Mouse (Mus musculus) lung, embryonic 16.5 days (tissue): ENCODE data around the gene Zfp169. TPM values are rescaled to one million over a fixed set of nuclear protein-coding genes. Genes with fewer than 3 reads are reported as not detected.

ENCODE experiments used
- ATAC-seq: fragments of 200-750 bp; cut with Nextera tagmentation; 2 replicates; pipeline ENCODE4 v1.8.0; 2017; ENCODE audit warnings: low read depth, mild to moderate bottlenecking, moderate library complexity
- H3K27ac ChIP-seq: fragments of 300-500 bp; sonication (generic); 2 replicates; pipeline ENCODE4 v1.5.1; 2014; ENCODE audit warnings: mild to moderate bottlenecking, control low read depth, low read length
- H3K27me3 ChIP-seq: fragments of 300-500 bp; sonication (generic); 2 replicates; pipeline ENCODE4 v1.6.1; 2014; ENCODE audit warnings: low read depth, low read length, mixed read lengths; ENCODE audit not compliant: control insufficient read depth, insufficient read depth
- H3K36me3 ChIP-seq: fragments of 300-500 bp; sonication (generic); 2 replicates; pipeline ENCODE4 v1.6.1; 2014; ENCODE audit warnings: low read length; ENCODE audit not compliant: control insufficient read depth, insufficient read depth
- H3K4me1 ChIP-seq: fragments of 300-500 bp; sonication (generic); replicated peaks from 2 replicates; pipeline ENCODE4 v1.6.1; 2014; ENCODE audit warnings: low read length, mixed read lengths; ENCODE audit not compliant: control insufficient read depth, insufficient read depth
- H3K4me2 ChIP-seq: fragments of 300-500 bp; sonication (generic); 2 replicates; pipeline ENCODE4 v1.6.1; 2014; ENCODE audit warnings: low read depth, low read length, control low read depth
- H3K4me3 ChIP-seq: fragments of 300-500 bp; sonication (generic); 2 replicates; pipeline ENCODE4 v1.5.1; 2014; ENCODE audit warnings: mild to moderate bottlenecking, low read length, control low read depth
- H3K9ac ChIP-seq: fragments of 300-500 bp; sonication (generic); 2 replicates; pipeline ENCODE4 v1.6.1; 2014; ENCODE audit warnings: low read length, control low read depth
- H3K9me3 ChIP-seq: fragments of 300-500 bp; sonication (generic); 2 replicates; pipeline ENCODE4 v1.6.1; 2016; ENCODE audit warnings: low read length; ENCODE audit not compliant: control insufficient read depth
- WGBS: fragments of 180-500 bp; shearing (Covaris S2); extraction: QIAGEN DNeasy Blood & Tissue Kit; methylation state at CpG from one replicate; pipeline ENCODE4 v1.1.7; 2014; 5-methylcytosine and 5-hydroxymethylcytosine counted together
- polyA plus RNA-seq: library from polyadenylated mRNA; unstranded; fragments of >200 nt; fragmentation: Nextera tagmentation; extraction: Ambion mirVana; gene quantifications from 2 replicates; pipeline ENCODE4 v1.2.1, GENCODE M21; 2015

The Zfp169 gene
- polyA plus RNA-seq, 1 experiment from 2014 or later = 4.1 TPM

DNA sequence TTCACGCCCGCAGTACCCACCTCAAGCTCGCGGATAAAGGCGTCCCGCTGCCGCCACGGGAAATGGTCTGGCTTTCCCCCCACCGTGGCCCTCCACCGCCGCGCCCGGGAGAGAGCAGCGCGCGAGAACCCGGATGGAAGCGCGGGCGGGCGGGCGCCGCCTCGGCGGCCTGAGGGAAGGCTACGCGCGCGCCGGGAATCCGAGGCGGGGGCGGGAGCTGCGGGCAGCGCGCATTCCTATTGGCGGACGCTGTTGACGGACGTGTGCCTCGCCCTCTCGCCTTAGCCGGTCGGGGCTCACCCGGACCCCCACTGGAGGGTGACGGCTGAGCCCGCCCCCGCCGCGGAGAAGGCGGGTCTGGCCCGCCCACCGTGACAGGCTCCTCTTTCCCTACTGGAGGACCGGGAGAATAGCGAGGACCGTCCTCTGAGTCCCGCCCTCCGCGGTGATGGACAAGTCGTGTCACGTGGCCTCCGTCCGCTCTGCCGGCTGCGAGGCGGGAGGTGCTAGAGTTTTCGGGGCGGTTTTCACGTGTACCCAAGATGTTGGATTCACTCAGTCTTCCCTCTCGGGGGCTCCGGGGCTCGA is 33.2 kb upstream of the Zfp169 start:
- H3K9ac ChIP-seq = peak overlapping the region; percentile 100
- under 1% methylated on average over 69 of the region's 72 CpGs for WGBS

DNA sequence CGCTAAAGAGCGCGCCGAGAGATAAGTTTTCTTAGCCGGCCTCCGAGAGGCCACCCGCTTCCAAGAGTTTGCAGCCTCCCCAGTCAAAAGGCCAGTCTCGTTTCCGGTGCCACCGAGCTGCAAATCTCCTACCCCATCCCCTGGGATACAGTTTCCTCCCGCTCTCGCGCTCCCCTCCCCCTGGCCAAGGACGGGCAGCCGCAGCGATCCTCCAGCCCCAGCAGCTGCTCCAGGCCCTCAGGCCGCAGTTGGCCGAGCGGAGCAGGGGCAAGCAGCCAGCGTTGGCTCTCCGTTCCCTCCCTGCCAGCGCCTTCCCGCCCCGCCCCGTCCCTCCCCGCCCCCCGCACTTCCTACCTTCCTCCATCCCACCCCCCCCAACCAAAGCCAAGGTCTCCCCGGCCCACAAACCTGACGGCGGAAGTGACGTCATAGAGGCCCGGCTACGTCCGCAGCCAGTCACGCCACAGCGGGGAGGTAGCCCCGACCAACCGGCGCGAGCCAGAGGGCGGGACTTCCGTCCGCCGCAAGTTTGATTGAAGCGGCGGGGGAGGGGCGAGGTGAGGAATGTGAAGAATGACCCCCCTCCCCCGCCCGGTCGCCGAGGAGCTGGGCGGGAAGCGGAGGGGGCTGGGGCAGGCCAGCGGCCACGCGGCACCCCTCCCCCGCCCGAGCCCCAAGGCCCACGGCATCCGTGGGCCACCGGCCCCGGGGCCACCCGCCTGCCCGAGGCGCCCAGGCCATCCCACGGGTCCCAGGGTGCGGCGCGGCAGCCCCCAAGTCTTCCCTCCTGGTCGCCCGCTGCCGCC is 32.4 kb upstream of the Zfp169 start:
- H3K9me3 ChIP-seq = no peaks in the 10 kb centered on the region
- under 1% methylated on average over 49 of the region's 72 CpGs for WGBS
- H3K36me3 ChIP-seq = no peaks in the 10 kb centered on the region
- H3K9ac ChIP-seq = peak overlapping the region; percentile 100
- H3K27ac ChIP-seq = peak overlapping the region; percentile 99
- H3K4me3 ChIP-seq = peak overlapping the region; percentile 93
- H3K4me1 ChIP-seq = peaks cover 26% of the 10 kb centered on the region
- no peaks in the 10 kb centered on the region for H3K27me3 ChIP-seq
- H3K4me2 ChIP-seq = peak overlapping the region; percentile 75
- peak; percentile 89 for ATAC-seq

More for the DNA sequence above, 33.2 kb upstream of the Zfp169 start:
- Histone ChIP-seq H3K9me3 (no peaks in the 10 kb centered on the region), H3K27me3 (no peaks in the 10 kb centered on the region), H3K4me2 (peak overlapping the region; percentile 65), H3K4me3 (peak overlapping the region; percentile 93), H3K4me1 (peaks cover 21% of the 10 kb centered on the region), H3K36me3 (no peaks in the 10 kb centered on the region), H3K27ac (peak overlapping the region; percentile 99)
- ATAC-seq = peak; percentile 97

DNA sequence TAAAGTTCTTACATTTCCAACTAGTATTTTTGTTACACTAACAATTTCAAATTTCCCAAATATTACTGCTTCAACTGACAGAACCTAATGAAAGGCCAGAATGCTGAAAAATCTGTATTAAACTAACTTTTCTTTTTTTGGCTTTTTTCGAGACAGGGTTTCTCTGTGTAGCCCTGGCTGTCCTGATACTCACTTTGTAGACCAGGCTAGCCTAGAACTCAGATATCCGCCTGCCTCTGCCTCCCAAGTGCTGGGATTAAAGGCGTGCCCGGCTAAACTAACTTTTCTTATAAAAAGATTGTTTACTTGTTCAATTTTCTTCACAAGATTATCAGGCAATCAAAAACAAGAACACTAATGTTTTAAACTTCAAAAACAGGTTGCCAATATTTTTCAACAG is 31.6 kb upstream of the Zfp169 start:
- 26% methylated on average over 4 of the region's 4 CpGs for WGBS
- Histone ChIP-seq H3K9me3 (no peaks in the 10 kb centered on the region), H3K4me1 (peaks cover 32% of the 10 kb centered on the region), H3K27ac (peak overlapping the region; percentile 96; the same call in 1 of the 2 replicates), H3K4me3 (peak overlapping the region; percentile 93), H3K27me3 (no peaks in the 10 kb centered on the region), H3K9ac (peak overlapping the region; percentile 90), H3K36me3 (no peaks in the 10 kb centered on the region), H3K4me2 (peak overlapping the region; percentile 75)
- ATAC-seq = no peak

DNA sequence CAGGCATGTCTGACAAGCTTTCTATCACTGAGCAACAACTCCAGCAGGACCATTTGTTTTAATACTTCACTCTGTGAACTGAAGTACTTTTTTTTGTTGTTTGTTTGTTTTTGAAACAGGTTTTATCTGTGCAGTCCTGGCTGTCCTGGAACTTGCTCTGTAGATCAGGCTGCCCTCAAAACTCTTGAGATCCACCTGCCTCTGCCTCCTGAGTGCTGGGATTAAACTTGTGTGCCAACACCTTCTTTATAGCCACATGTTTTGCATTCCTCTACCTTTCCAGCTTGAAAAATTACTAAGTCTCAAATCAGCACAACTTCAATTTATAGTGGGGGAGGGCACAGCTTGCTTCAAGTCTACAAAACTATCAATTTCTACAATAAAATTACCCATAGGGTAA is 31.1 kb upstream of the Zfp169 start:
- ATAC-seq = no peak
- H3K27me3 ChIP-seq = no peaks in the 10 kb centered on the region
- peak overlapping the region; percentile 93 for H3K4me3 ChIP-seq
- H3K9ac ChIP-seq = no peak overlapping the region
- no peak overlapping the region for H3K27ac ChIP-seq
- H3K4me2 ChIP-seq = peak overlapping the region; percentile 75
- H3K36me3 ChIP-seq = no peaks in the 10 kb centered on the region
- H3K9me3 ChIP-seq = no peaks in the 10 kb centered on the region
- peaks cover 36% of the 10 kb centered on the region for H3K4me1 ChIP-seq

DNA sequence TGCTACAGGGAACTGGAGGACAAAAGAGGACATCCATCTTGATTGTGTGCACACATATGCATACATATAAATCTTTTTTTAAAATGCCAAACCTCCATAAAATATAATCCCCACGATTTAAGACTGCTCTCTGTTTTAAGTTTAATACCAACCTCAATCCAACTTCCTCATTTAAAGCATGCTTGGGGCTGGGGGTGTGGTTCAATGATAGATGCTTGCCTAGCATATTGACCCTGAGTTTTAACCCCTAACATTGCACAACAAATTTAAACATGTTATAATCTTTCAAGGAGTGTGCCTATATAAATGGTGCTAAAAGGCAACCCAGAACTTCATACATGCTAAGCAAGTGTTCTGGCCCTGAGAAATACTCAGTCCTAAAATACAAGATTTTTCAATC is 27.2 kb upstream of the Zfp169 start:
- Histone ChIP-seq H3K9ac (no peak overlapping the region), H3K36me3 (peaks cover 9% of the 10 kb centered on the region), H3K4me1 (peaks cover 35% of the 10 kb centered on the region), H3K4me3 (no peak overlapping the region), H3K9me3 (no peaks in the 10 kb centered on the region), H3K27me3 (no peaks in the 10 kb centered on the region), H3K27ac (no peak overlapping the region), H3K4me2 (peak overlapping the region; percentile 28)
- WGBS = 53% methylated on average over 1 of the region's 1 CpGs
- ATAC-seq = no peak

DNA sequence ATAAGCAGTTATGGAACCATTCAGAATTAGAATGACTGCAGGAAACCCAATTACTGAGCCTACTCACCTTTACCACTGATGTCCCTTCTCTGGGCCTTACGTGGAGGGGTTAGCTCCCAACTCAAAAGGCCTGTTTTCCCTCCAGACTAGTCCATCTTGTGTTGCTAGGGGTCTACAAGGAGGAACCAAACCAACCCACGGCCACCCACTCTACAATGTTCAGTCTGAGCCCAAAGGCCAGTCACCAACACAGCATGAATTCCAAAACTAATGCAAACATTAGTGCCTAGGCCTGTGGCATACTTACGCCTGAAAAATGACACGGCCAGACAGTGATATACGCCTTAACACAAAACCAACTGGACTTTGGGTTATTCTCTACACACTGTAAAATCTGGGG is 20.2 kb upstream of the Zfp169 start:
- WGBS = 83% methylated on average over 5 of the region's 5 CpGs
- no peak overlapping the region for H3K4me3 ChIP-seq
- peaks cover 9% of the 10 kb centered on the region for H3K36me3 ChIP-seq
- H3K9me3 ChIP-seq = no peaks in the 10 kb centered on the region
- ATAC-seq = no peak
- H3K27ac ChIP-seq = no peak overlapping the region
- no peak overlapping the region for H3K4me2 ChIP-seq
- no peaks in the 10 kb centered on the region for H3K27me3 ChIP-seq
- peaks cover 2% of the 10 kb centered on the region; the same call in 1 of the 2 replicates for H3K4me1 ChIP-seq
- H3K9ac ChIP-seq = no peak overlapping the region

DNA sequence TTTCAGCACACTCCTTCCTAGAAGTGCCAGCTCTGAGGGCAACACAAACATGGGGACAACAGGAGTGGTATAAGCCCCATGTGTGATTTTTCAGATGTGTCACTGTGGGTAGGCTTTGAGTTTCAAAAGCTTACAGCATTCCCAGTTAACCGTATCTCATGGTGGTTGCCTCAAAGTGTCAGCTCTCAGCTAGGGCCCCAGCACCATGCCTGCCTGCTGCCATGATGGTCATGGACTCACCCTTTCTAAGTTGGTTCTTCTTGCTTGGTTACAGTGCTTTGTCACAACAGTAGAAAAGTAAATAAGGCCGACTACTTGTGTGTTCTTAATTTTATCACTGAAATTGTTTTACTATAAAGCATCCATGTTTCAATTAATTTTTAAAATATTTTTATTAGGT is 18.2 kb upstream of the Zfp169 start:
- Histone ChIP-seq H3K9ac (no peak overlapping the region), H3K4me3 (no peak overlapping the region), H3K36me3 (peaks cover 3% of the 10 kb centered on the region; the same call in 1 of the 2 replicates), H3K9me3 (no peaks in the 10 kb centered on the region), H3K4me2 (no peak overlapping the region), H3K27me3 (no peaks in the 10 kb centered on the region), H3K4me1 (0 out of 2 replicates have a peak, but pooled peaks cover 2% of the 10 kb centered on the region), H3K27ac (no peak overlapping the region)
- WGBS = 65% methylated on average over 2 of the region's 2 CpGs
- peak; percentile 2; the same call in 1 of the 2 replicates for ATAC-seq

DNA sequence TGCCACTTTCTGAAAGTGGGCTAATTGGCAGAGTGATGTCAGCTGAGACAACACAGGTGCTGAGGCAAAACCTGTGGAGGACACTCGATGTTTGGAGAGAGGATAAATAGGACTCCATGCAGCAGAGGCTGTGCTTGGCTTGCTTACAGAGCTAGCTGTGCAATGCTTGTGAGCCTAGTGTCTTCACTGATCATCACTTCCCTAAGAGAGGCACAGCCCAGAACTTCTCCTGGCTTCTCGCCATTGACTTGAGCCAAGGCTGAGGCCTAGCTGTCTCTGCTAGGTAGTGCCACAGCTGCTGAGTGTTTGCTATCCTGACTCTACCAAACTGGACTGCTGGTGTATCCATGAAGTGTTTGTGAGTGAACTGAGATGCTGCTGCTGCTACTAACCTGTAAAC is 17.4 kb upstream of the Zfp169 start:
- Histone ChIP-seq H3K27ac (no peak overlapping the region), H3K4me2 (no peak overlapping the region), H3K36me3 (peaks cover under 1% of the 10 kb centered on the region; the same call in 1 of the 2 replicates), H3K4me1 (0 out of 2 replicates have a peak, but pooled peaks cover 2% of the 10 kb centered on the region), H3K9ac (no peak overlapping the region), H3K27me3 (no peaks in the 10 kb centered on the region), H3K9me3 (no peaks in the 10 kb centered on the region), H3K4me3 (no peak overlapping the region)
- peak; percentile 78 for ATAC-seq
- 42% methylated on average over 2 of the region's 2 CpGs for WGBS

DNA sequence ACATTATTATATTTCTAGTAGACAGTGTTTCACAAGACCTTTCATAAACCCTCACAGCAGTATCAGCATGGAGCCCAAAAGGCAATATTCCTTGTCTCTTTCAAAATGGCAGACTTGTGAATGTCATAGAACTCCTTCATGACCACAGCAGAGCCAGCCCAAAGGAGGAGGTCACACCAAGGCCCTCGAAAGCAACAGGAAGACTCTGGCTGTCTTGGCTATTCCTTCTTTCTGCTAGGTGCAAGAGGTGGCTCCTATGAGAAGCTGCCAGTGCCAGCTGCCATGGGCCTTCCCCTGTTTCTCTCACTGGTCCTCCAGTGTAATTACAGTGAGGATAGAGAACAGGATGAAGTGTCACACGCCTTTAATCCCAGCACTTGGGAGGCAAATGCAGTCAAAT is 15.8 kb upstream of the Zfp169 start:
- no peak for ATAC-seq
- H3K36me3 ChIP-seq = no peaks in the 10 kb centered on the region
- WGBS = 33% methylated on average over 2 of the region's 2 CpGs

More for the DNA sequence above, 15.8 kb upstream of the Zfp169 start:
- Histone ChIP-seq H3K4me1 (0 out of 2 replicates have a peak, but pooled peaks cover 2% of the 10 kb centered on the region), H3K27me3 (no peaks in the 10 kb centered on the region), H3K27ac (no peak overlapping the region), H3K4me2 (no peak overlapping the region), H3K4me3 (no peak overlapping the region), H3K9me3 (no peaks in the 10 kb centered on the region), H3K9ac (no peak overlapping the region)
